Mouse (Mus musculus): Measurements from ENCODE around the gene Smarcd1. TPM values are rescaled to one million over a fixed set of nuclear protein-coding genes. Genes with fewer than 3 reads are reported as not detected.
"Not testable (repeated sequence)": the region's sequence is repeated elsewhere in the genome, so short reads cannot be mapped to it uniquely, and the experiment has no call there.

Gene Smarcd1
- total RNA-seq, 2 experiments from 2014 or later, result 159 to 164 TPM

DNA sequence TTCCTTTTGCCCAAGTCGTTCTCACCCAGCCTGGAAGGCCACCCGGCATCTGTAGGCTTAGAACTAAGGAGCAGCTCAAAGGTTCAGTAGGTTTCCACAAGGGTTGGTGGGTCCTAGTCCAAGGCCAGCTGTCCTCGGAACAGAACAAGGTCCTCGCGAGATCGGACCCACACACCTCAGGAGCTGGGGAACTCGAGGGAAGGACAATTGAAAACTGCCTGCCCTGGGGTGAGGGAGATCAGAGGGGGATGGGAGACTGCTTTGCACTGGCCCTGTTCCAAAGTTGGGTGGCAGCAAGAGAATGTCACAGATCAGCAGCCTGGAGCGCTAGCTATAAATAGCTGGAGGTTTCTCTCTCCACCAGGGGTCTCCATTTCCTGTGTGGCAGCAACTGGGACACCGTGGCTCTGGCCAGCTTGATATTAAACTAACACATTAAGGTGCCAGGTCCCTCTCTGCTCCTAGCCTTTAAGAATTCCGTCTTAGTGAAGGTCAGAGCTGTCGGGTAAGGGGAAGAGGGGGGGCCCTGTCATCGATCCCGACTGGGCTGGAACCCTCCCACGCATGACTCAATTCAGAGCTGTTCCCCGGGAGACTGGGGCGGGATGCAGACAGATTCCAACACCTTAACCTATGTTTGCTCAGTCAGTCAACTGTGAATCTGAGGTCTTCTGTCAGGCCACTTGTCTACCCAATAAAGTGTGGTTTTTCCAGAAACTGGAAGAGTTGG is 22.5 kb downstream of the Smarcd1 start:
- DNase-seq (ENCODE audit: low spot score in 2 of 2), result peak; percentile 67 to 73

DNA sequence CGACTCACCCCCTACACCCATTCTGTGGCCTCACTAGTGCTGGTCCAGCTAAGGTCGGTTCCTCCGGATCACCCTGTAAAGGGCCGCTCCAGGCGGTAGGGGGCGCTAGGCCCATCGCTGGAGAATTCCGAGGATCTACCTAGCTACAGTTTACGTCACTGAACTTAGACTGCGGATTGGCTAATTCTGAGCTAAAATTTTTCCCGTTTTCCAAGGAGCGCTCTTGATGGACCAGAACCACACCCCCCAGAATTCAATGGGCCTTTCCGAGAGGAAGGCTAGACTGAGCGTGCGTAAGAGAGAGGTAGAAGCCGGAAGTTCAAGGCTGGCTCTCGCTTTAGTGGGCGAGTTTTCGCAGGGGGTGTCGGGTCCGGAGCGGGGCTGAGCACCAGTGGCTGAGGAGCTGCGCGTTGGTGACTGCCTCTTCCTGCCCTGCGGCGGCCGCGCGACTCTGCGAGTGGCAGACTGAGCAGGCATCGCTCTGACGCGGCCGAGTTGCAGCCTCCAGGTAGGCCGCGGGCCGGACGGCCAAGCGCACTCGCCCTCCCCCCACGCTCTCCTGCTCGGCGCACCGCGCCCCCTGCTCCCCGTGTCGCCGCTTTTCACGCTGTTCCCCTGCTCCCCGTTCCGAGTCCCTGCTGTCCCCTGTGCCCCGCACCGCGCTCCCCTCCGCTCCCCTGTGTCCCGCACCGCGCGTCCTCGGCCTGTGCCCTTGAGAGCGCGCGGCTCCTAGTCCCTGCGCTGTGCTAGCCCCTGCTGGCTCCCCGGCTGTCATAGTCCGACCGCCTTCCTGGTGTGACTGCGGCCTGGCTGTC is 23.6 kb downstream of the Smarcd1 start, which contains the start of gene Cox14:
Gene Cox14 (plus strand): TSS at position 278 of the 815 bp plus-strand sequence.
- intact Hi-C loops (cut with DNase I), result loop anchor here (5.0 kb wide), 2 partner anchors 47 to 177 kb away; partner anchors contain the start of gene Cers5
- peak; percentile 93 to 95 for DNase-seq (ENCODE audit: low spot score in 2 of 2)

More for the DNA sequence above, 22.5 kb downstream of the Smarcd1 start:
- intact Hi-C loops (cut with DNase I), result loop anchor here (5.0 kb wide), 2 partner anchors 48 to 178 kb away; partner anchors contain the start of gene Cers5

DNA sequence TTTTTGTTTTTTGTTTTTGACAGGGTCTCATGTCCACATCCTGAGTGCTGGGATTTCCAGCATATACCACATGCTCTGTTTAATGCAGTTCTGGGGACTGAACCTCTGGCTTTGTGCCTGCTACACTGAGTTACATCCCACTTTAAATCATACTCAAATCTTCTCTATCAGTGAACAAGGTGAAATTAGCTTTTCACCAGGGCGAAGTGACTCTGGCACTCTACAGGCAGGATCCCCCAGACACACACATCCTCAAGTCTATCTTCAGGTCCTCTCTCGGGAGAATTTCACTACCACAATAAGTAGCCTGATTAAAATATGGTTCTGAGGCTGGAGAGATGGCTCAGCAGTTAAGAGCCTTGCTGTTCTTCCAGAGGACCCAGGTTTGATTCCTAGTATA is 24.6 kb downstream of the Smarcd1 start:
- no peak for DNase-seq (ENCODE audit: low spot score in 2 of 2)
- intact Hi-C loops (cut with DNase I), result loop anchor here (5.0 kb wide), 2 partner anchors 46 to 176 kb away; partner anchors contain the start of gene Cers5

DNA sequence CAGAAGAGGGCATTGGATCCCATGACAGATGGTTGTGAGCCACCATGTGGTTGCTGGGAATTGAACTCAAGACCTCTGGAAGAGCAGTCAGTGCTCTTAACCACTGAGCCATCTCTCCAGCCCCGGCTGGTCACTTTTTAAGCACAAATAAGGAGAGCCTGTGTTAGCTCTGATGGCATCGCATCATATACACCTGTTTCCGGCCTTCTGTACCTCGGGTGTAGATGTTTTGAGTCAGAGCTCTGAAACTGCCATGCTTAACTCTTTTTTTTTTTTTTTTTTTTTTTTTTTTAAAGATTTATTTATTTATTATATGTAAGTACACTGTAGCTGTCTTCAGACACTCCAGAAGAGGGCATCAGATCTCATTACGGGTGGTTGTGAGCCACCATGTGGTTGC is 25.1 kb downstream of the Smarcd1 start:
- DNase-seq (ENCODE audit: low spot score in 2 of 2), result not testable (repeated sequence)
- intact Hi-C loops (cut with DNase I), result loop anchor here (5.0 kb wide), 2 partner anchors 45 to 175 kb away; partner anchors contain the start of gene Cers5

DNA sequence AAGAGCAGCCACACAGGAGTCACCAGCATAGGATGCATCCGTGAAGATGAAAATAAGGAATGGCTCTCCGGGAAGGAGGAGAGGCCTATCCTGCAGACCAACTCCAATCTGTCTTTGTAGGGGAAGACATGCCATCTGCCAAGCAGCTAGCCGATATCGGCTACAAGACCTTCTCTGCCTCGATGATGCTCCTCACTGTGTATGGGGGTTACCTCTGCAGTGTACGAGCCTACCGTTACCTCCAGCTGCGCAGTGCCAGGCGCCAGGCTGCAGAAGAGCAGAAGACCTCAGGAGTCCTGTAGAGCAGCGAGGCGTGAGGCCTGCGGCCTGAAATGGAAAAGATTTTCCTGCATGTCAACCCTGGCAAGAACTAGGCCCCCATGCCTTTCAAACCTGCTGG is 25.6 kb downstream of the Smarcd1 start:
- no peak for DNase-seq (ENCODE audit: low spot score in 2 of 2)
- intact Hi-C loops (cut with DNase I), result loop anchor here (5.0 kb wide), 2 partner anchors 45 to 175 kb away; partner anchors contain the start of gene Cers5

DNA sequence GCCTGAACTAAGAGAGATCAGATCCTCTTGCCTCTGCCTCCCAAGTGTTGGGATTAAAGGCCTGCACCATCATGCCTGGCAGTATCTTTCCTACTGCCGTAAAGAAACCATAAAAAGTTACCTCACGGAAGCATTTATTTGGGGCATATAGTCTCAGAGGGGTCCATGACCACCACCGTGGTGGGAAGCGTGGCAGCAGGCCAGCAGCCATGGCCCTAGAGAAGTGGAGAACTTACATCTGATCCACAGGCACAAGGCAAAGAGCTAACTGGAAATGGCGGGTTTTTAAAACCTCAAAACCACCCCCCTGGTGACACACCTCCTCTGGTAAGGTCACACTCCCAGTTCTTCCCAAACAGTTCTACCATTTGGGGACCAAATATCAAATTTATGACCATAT is 26.3 kb downstream of the Smarcd1 start:
- DNase-seq (ENCODE audit: low spot score in 2 of 2), result no peak
- intact Hi-C loops (cut with DNase I), result loop anchor here (5.0 kb wide), 2 partner anchors 44 to 174 kb away; partner anchors contain the start of gene Cers5

DNA sequence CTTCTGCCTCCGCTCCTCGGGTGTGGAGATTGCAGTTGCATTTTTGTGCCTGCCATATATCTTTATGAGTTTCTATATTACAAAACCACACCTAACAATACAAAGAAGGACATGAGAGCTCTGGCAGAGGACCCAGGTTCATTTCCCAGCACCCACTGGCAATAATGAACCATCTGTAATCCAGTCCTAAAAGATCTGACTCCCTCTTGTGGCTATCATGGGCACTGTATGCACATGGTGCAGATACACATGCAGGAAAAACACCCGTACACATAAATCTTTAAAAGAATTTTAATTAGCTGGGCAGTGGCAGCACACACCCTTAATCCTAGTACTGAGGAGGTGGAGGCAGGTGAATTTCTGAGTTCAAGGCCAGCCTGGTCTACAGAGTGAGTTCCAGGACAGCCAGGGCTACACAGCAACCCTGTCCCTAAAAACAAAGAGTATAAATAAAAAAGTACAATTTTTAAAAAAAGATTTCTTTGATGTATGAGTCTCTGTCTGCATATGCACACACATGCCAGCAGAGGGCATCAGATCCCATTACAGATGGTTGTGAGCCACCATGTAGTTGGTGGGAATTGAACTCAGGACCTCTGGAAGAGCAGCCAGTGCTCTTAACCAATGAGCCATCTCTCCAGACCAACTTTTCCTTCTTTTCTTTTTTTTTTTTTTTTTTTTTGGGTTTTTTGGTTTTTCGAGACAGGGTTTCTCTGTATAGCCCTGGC is 27.3 kb downstream of the Smarcd1 start:
- intact Hi-C loops (cut with DNase I), result loop anchor here (5.0 kb wide), 2 partner anchors 43 to 173 kb away; partner anchors contain the start of gene Cers5
- DNase-seq (ENCODE audit: low spot score in 2 of 2), result no peak

DNA sequence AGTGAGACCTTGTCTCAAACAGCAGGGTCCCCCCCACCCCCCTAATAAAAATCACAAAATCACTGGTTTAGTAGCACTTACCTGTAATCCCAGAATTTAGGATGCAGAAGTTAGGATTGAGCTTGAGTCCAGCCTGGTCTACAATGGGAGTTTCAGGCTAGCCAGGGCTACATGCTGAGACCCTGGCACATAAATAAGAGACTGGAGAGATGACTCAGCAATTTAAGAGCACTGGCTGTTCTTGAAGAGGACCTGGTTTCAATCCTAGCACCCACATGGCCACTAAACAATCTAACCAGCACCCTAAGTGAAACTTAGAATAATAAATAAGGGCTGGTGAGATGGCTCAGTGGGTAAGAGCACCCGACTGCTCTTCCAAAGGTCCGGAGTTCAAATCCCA is 29.2 kb downstream of the Smarcd1 start:
- DNase-seq (ENCODE audit: low spot score in 2 of 2), result no peak
- intact Hi-C loops (cut with DNase I), result no loop called here

DNA sequence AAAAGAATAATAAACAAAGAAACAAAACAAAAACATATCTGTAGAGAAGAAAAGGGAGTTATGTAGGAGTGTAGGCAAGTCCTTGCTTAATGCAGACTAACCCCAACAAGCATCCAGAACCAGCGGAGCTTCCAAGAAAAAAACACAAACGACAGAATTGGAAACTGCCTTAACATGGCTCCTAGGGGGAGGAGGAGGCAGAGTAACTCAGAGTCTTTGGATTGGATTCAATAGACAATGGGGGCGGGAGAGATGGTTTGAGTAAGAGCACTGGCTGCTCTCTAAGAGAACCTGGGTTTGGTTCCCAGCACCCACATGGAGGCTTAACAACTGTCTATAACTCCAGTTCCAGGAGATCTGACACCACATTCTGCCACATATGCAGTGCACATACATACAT is 29.7 kb downstream of the Smarcd1 start:
- intact Hi-C loops (cut with DNase I), result no loop called here
- DNase-seq (ENCODE audit: low spot score in 2 of 2), result no peak

DNA sequence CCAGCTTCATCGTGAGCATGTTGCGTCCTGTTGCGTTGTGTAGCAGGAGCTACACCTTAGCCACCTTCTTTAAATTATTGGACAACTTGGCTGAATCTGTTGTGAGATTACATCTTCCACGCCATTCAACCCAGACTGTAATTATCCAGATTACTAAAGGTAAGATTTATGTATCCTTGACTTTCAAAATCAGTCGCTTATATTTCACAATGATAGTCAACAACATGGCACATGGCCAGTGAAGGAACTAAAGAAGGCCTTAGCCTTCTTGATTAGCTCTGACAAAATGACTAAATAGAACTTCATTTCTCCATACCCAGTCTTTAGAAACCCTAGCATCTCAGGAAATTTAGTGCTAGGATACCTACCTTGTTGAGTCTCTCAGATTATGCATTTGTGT is 31.3 kb downstream of the Smarcd1 start:
- intact Hi-C loops (cut with DNase I), result no loop called here
- no peak for DNase-seq (ENCODE audit: low spot score in 2 of 2)

DNA sequence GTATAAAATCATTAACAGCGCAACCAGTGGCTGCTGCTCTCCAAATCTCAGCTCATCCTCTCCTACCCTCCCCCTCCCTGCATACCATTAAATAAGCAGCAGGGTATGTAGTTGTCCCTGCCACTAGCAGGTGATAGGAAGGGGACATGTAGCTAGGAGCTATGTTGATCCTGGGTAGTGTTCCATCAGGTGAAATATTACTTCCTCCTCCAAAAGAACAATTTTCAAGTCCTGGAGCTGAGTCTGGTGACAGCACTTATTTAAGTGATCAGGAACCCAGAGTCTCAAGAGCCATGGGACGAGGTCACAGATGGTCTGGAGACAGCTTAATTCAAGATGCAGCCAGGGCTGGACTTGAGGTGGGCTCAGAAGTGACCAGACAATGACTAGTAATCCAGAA is 33.7 kb downstream of the Smarcd1 start:
- peak; percentile 100 for DNase-seq (ENCODE audit: low spot score in 2 of 2)
- intact Hi-C loops (cut with DNase I), result no loop called here

DNA sequence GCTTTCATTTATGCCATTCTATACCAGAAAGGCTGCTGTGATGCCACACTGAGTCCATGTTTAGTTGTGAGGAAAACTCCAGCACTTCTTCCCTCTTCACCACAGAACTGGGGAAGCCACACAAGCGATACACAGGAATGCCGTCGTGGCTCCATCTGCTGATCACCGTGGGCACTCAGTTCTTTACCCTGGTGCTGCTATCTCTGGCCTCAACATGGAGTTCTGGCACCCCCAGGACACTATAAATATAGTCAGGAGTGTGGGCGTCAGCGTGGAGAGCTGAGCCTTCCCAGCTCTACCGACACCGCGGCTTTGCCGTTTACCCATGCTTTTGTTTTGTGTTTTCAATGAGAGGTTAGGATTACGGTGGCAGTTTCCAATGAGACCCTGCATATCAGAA is 34.7 kb downstream of the Smarcd1 start:
- no peak for DNase-seq (ENCODE audit: low spot score in 2 of 2)

DNA sequence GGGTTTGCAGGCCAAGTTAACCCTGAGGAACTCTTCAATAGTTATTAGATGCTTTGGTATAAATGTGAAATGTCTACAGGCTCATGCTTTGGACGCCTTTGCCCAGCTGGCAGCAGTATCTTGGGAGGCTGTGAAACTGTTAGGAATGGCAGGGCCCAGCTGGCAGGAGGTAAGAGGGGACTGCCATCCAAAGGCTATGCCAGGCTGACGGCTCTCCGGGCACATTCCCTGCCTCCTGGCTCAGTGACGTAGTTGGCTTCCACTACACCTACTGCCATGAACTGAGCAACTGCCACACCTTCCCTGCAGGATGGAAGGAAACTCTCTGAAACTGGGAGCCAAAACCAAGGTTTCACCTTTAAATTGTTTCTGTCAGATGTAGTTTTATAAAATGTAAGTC is 38.3 kb downstream of the Smarcd1 start:
- no peak for DNase-seq (ENCODE audit: low spot score in 2 of 2)
- intact Hi-C loops (cut with DNase I), result no loop called here

More for the DNA sequence above, 34.7 kb downstream of the Smarcd1 start:
- intact Hi-C loops (cut with DNase I), result no loop called here

DNA sequence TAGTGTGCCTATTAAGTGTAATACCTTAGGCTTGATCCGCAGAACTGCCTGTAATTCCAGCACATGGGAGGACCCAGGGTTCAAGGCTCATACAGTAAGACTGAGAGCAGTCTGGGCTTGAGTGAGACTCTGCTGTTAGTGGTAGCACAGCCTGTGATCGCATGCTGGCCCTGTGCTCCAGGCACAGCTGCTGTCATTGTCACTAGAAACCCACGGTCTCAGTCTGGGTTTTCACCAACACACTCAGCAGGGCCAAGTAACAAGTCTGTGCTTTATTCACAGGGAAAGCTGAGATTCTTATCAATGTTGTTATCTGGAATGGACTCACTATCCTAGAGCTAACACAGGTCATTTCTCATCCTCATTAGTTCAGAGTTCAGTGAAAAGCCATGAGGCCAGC is 52.3 kb downstream of the Smarcd1 start:
- intact Hi-C loops (cut with DNase I), result no loop called here
- DNase-seq (ENCODE audit: low spot score in 2 of 2), result no peak

Other genes starting within 250 kb of the Smarcd1 start
- gene Nckap5l, start 244.4 kb upstream of the Smarcd1 start, total RNA-seq (2021), result 10 to 100 TPM; 19.4 to 21.4 TPM
- 1 to 10 TPM; 3.9 to 6.6 TPM for gene Bcdin3d, start 227.4 kb upstream of the Smarcd1 start, total RNA-seq (2021)
- gene Faim2, start 174.0 kb upstream of the Smarcd1 start, total RNA-seq (2021), result 100 to 1,000 TPM; 365 to 407 TPM
- not detected for gene Aqp2, start 123.1 kb upstream of the Smarcd1 start, total RNA-seq (2021)
- gene Aqp5, start 111.3 kb upstream of the Smarcd1 start, total RNA-seq (2021), result under 1 TPM; 0.23 to 0.37 TPM
- under 1 TPM; 0.48 to 0.81 TPM for gene Aqp6, start 100.7 kb upstream of the Smarcd1 start, total RNA-seq (2021)
- gene Racgap1, start 50.5 kb upstream of the Smarcd1 start, total RNA-seq (2021), result 10 to 100 TPM in 1 of 2 experiments, 1 to 10 TPM in 1; 8.3 to 10.1 TPM
- 10 to 100 TPM; 59.1 to 79.8 TPM for gene Asic1, start 31.8 kb upstream of the Smarcd1 start, total RNA-seq (2021)
- gene Gm17349, start 3.4 kb downstream of the Smarcd1 start, total RNA-seq (2021), result 10 to 100 TPM in 1 of 2 experiments, 1 to 10 TPM in 1; 9.2 to 10.4 TPM
- 100 to 1,000 TPM in 1 of 2 experiments, 10 to 100 TPM in 1; 89.9 to 104 TPM for gene Gpd1, start 15.4 kb downstream of the Smarcd1 start, total RNA-seq (2021)
- 100 to 1,000 TPM; 112 to 121 TPM for gene Cox14, start 23.5 kb downstream of the Smarcd1 start, total RNA-seq (2021)
- 10 to 100 TPM; 32.3 to 42.2 TPM for gene Cers5, start 70.8 kb downstream of the Smarcd1 start, total RNA-seq (2021)
- 10 to 100 TPM in 1 of 2 experiments, 1 to 10 TPM in 1; 8.2 to 10.7 TPM for gene Lima1, start 173.3 kb downstream of the Smarcd1 start, total RNA-seq (2021)